20 mouse cellular contexts compared by ENCODE assay signal in the genomic region with DNA sequence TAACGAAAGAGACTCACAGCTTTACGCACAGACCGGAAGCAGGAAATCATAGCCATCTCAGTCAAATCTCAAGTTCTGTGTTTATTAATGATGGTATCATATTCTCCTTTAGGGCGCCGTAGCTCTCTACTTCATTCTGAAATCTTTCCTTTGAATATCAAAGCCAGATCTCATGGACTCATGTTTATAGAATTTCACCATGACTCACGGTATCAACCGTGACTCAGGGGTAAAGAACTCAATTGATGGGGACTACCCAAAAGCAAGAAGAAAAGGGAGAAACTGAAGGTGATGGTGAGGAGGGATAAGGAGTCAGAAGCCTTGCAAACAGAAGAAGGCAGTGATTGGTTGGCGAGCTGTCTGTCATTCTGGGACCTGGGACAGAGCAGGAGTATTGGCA. TPM values are rescaled to one million over a fixed set of nuclear protein-coding genes. Genes with fewer than 3 reads are reported as not detected.
DNase-seq lines count a peak whose midpoint lies in the region; ATAC-seq lines count a peak whose summit lies in the region.
"Had no signal": no experiment of that assay in that cellular context is flagged by ENCODE, and none has a peak within 500 bp of the region (broad histone marks: within the 10 kb centered on the region; RNA-seq: fewer than 3 reads in every experiment).

No protein-coding gene starts in this region.

- no peaks in the 10 kb centered on the region for H3K4me1 ChIP-seq in heart, embryonic 16.5 days (ENCODE audit: control insufficient read depth, insufficient read depth, low read length)
- H3K4me1 ChIP-seq in forebrain, embryonic 13.5 days: no peaks in the 10 kb centered on the region
- H3K4me1 ChIP-seq: embryonic facial prominence, embryonic 13.5 days; forebrain, embryonic 10.5 days; forebrain, embryonic 15.5 days; heart, embryonic 12.5 days; hindbrain, embryonic 15.5 days had no signal

- H3K9ac ChIP-seq in heart, embryonic 16.5 days (ENCODE audit: low read length): no peak overlapping the region
- H3K9ac ChIP-seq in forebrain, embryonic 13.5 days: no peak overlapping the region
- H3K9ac ChIP-seq: embryonic facial prominence, embryonic 13.5 days; forebrain, embryonic 15.5 days; heart, embryonic 12.5 days; hindbrain, embryonic 15.5 days had no signal

- no peaks in the 10 kb centered on the region; the same call in 1 of the 2 replicates for H3K9me3 ChIP-seq in heart, embryonic 16.5 days (replicated peaks; ENCODE audit: control insufficient read depth, low read length)
- H3K9me3 ChIP-seq in forebrain, embryonic 13.5 days (replicated peaks): no peaks in the 10 kb centered on the region
- H3K9me3 ChIP-seq: forebrain, embryonic 10.5 days; forebrain, embryonic 15.5 days; heart, embryonic 12.5 days; hindbrain, embryonic 15.5 days had no signal

- no peak overlapping the region for H3K4me3 ChIP-seq in heart, embryonic 16.5 days (ENCODE audit: low read length)
- no peak overlapping the region for H3K4me3 ChIP-seq in forebrain, embryonic 13.5 days
- H3K4me3 ChIP-seq: embryonic facial prominence, embryonic 13.5 days; forebrain, embryonic 10.5 days; forebrain, embryonic 15.5 days; heart, adult 2 months; heart, embryonic 12.5 days; hindbrain, embryonic 15.5 days had no signal

- no peaks in the 10 kb centered on the region for H3K27me3 ChIP-seq in heart, embryonic 16.5 days (ENCODE audit: control insufficient read depth, insufficient read depth, low read length)
- no peaks in the 10 kb centered on the region for H3K27me3 ChIP-seq in forebrain, embryonic 13.5 days
- H3K27me3 ChIP-seq: embryonic facial prominence, embryonic 13.5 days; forebrain, embryonic 15.5 days; heart, embryonic 12.5 days; hindbrain, embryonic 15.5 days had no signal

- H3K36me3 ChIP-seq in heart, embryonic 16.5 days (ENCODE audit: control insufficient read depth, insufficient read depth): no peaks in the 10 kb centered on the region
- no peaks in the 10 kb centered on the region for H3K36me3 ChIP-seq in forebrain, embryonic 13.5 days (ENCODE audit: poor library complexity, severe bottlenecking)
- H3K36me3 ChIP-seq: embryonic facial prominence, embryonic 13.5 days; forebrain, embryonic 10.5 days; forebrain, embryonic 15.5 days; heart, embryonic 12.5 days; hindbrain, embryonic 15.5 days had no signal

- H3K4me2 ChIP-seq in heart, embryonic 16.5 days (ENCODE audit: low read depth, low read length): peak overlapping the region; percentile 21; the same call in 1 of the 2 replicates
- H3K4me2 ChIP-seq in forebrain, embryonic 13.5 days: no peak overlapping the region
- H3K4me2 ChIP-seq: embryonic facial prominence, embryonic 13.5 days; forebrain, embryonic 15.5 days; heart, embryonic 12.5 days; hindbrain, embryonic 15.5 days had no signal

- DNase-seq in heart, adult 8-10 months (ENCODE audit: low spot score): no peak
- DNase-seq in 3T3-L1 (ENCODE audit: low read depth, low spot score) (peak; percentile 86), NIH3T3 (ENCODE audit: low read depth) (peak; percentile 58)
- no peak for DNase-seq in lung, postnatal 10 days
- DNase-seq: adrenal gland, postnatal 10 days; B cell, adult 2 months; cerebellum, adult 11 months; cerebellum, adult 8-10 months; cerebellum, postnatal 25 days; gastrocnemius, postnatal 14 days; heart, adult 2 months; heart, postnatal 36 days had no signal

- no peak overlapping the region for H3K27ac ChIP-seq in heart, embryonic 16.5 days (ENCODE audit: low read length)
- no peak overlapping the region for H3K27ac ChIP-seq in forebrain, embryonic 13.5 days
- H3K27ac ChIP-seq: embryonic facial prominence, embryonic 13.5 days; forebrain, embryonic 10.5 days; forebrain, embryonic 15.5 days; heart, adult 2 months; hindbrain, embryonic 15.5 days had no signal

- 63% methylated on average over 8 of the region's 8 CpGs for WGBS in heart, embryonic 16.5 days
- 89% methylated on average over 8 of the region's 8 CpGs for WGBS in forebrain, embryonic 13.5 days

- ATAC-seq in heart, embryonic 16.5 days (replicated peaks; ENCODE audit: extremely low read depth, insufficient read depth, low FRiP score): no peak
- no peak for ATAC-seq in forebrain, embryonic 13.5 days
- ATAC-seq: forebrain, embryonic 15.5 days had no signal

RNA-seq across cellular contexts. Expression of a gene that starts 32.2 kb away (rescaled TPM):
- 409 and 418 TPM in 2 replicates for polyA plus RNA-seq in heart, embryonic 16.5 days (2015; fragmentation: Nextera tagmentation; extraction: Ambion mirVana)
- total RNA-seq in heart, adult 8-10 months (2022): 100 to 1,000 TPM; 594 to 617 (median 604) TPM
- 358 and 368 TPM in 2 replicates for polyA plus RNA-seq in forebrain, embryonic 13.5 days (2015; fragmentation: Nextera tagmentation; extraction: Ambion mirVana)

RNA-seq across cellular contexts. Expression of a gene that starts 38.5 kb away (rescaled TPM):
- polyA plus RNA-seq in heart, embryonic 16.5 days (2015; fragmentation: Nextera tagmentation; extraction: Ambion mirVana): 2.4 and 3.6 TPM in 2 replicates
- 1 to 10 TPM in 1 of 4 experiments, under 1 TPM in 3; 0.33 to 1.2 (median 0.74) TPM for total RNA-seq in heart, adult 8-10 months (2022)
- polyA plus RNA-seq in forebrain, embryonic 13.5 days (2015; fragmentation: Nextera tagmentation; extraction: Ambion mirVana): 10.1 and 12.0 TPM in 2 replicates
- total RNA-seq: MEL had no signal

Comparison
In these comparisons a context has a peak if more than half of its experiments do, and no peak if none do; other contexts are left out.
1. DNase-seq: peak in 3T3-L1 (single experiment) and NIH3T3 (single experiment); none in heart, adult 8-10 months (single experiment) and lung, postnatal 10 days (single experiment).